Mouse (Mus musculus): ENCODE data around the gene B4galnt2. TPM values are rescaled to one million over a fixed set of nuclear protein-coding genes. Genes with fewer than 3 reads are reported as not detected.
"Not testable (repeated sequence)": the region's sequence is repeated elsewhere in the genome, so short reads cannot be mapped to it uniquely, and the experiment has no call there.

The B4galnt2 gene
- total and polyA plus RNA-seq, 3 experiments, result 0.34 to 1.9 (median 0.42) TPM

DNA sequence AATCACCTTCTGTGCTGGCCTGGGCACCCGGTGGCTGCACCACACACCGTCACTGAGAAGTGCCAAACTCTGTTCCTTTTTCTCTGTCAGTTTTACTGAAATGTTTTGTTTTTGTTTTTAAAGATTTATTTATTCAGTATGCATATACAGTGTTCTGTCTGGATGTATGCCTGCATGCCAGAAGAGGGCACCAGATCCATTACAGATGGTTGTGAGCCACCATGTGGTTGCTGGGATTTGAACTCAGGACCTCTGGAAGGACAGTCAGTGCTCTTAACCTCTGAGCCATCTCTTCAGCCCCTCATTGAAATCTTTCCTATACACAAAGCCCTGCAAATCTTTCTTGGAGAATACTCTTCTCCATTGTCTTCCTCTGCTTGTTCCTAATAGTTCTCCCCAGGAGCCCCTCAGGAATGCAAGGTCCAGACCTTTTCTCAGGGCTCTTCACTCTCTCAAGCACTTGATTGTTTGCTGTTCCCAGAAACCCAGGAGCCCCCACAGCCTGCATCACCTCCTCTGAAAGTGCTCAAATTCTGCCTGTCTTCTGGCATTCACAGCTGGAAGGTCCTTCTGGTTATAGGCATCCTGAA, 24.1 kb downstream of the B4galnt2 start:
- DNase-seq (ENCODE audit: extremely low read depth), result no peak
- no peak overlapping the region for H3K4me3 ChIP-seq (replicated peaks in 1 of 3; ENCODE audit: low read depth in 2 of 3, low read length in 2 of 3, poor library complexity in 1 of 3)
- peaks cover 20% of the 10 kb centered on the region for H3K27me3 ChIP-seq (replicated peaks)
- H3K9ac ChIP-seq (ENCODE audit: insufficient read depth, low read depth), result no peak overlapping the region
- H3K79me2 ChIP-seq (replicated peaks; ENCODE audit: control insufficient read depth, extremely low read depth, insufficient read depth, poor library complexity, severe bottlenecking), result no peaks in the 10 kb centered on the region
- no peaks in the 10 kb centered on the region for H3K4me1 ChIP-seq (ENCODE audit: control insufficient read depth in 1 of 2, insufficient read depth in 2 of 2)
- H3K36me3 ChIP-seq (replicated peaks in 1 of 2; ENCODE audit: control insufficient read depth in 1 of 2, insufficient read depth in 1 of 2, low read length in 1 of 2), result no peaks in the 10 kb centered on the region
- peaks cover 29% of the 10 kb centered on the region for H3K9me3 ChIP-seq (replicated peaks; ENCODE audit: low read length)
- H3K4me2 ChIP-seq (ENCODE audit: insufficient read depth, low read depth, poor library complexity, severe bottlenecking), result no peak overlapping the region
- dilution Hi-C loops (cut with MboI; ENCODE audit: extremely low pct_ligation_motif_present, extremely low pct_unique_long_range_greater_than_20kb, low sequenced_read_pairs), result no loop called here
- in situ Hi-C loops (cut with MboI; ENCODE audit: low pct_ligation_motif_present, low pct_unique_long_range_greater_than_20kb, low sequenced_read_pairs), result no loop called here
- no peak overlapping the region for H3K27ac ChIP-seq (ENCODE audit: insufficient read depth, low read depth)
- TF ChIP-seq RAD21 (IDR thresholded peaks at IDR 0.05; ENCODE audit: low read depth, low read length) (peak; percentile 36), CTCF (conservative IDR thresholded peaks at IDR 0.05 in 1 of 2, IDR thresholded peaks at IDR 0.05 in 1 of 2; ENCODE audit: low read depth in 2 of 2, low read length in 2 of 2) (peak in 1 of 2 experiments; percentile 45; a peak in 2 of 4 replicates), MYC (IDR thresholded peaks at IDR 0.05; ENCODE audit: low read depth, low read length) (no peak), KAT2A (IDR thresholded peaks at IDR 0.05; ENCODE audit: insufficient replicate concordance, low read length) (no peak), E2F4 (IDR thresholded peaks at IDR 0.05; ENCODE audit: insufficient replicate concordance, low read depth, low read length) (no peak), HCFC1 (IDR thresholded peaks at IDR 0.05; ENCODE audit: low read depth, low read length) (no peak), MAZ (IDR thresholded peaks at IDR 0.05; ENCODE audit: low read depth, low read length) (no peak), NRF1 (IDR thresholded peaks at IDR 0.05; ENCODE audit: low read depth, low read length) (no peak), POLR2A (IDR thresholded peaks at IDR 0.05; ENCODE audit: low read depth, low read length) (no peak), JUND (conservative IDR thresholded peaks at IDR 0.05; ENCODE audit: low read depth, low read length) (no peak), ZKSCAN1 (IDR thresholded peaks at IDR 0.05; ENCODE audit: borderline replicate concordance, low read depth, low read length) (no peak), MEF2A (IDR thresholded peaks at IDR 0.05; ENCODE audit: borderline replicate concordance, low read depth, low read length) (no peak), CHD2 (IDR thresholded peaks at IDR 0.05; ENCODE audit: low read length) (no peak), POLR2AphosphoS2 (IDR thresholded peaks at IDR 0.05; ENCODE audit: low read depth, low read length) (no peak), JUN (IDR thresholded peaks at IDR 0.05; ENCODE audit: insufficient read depth, low read depth, low read length) (no peak), PAX5 (IDR thresholded peaks at IDR 0.05; ENCODE audit: low read length) (no peak)

DNA sequence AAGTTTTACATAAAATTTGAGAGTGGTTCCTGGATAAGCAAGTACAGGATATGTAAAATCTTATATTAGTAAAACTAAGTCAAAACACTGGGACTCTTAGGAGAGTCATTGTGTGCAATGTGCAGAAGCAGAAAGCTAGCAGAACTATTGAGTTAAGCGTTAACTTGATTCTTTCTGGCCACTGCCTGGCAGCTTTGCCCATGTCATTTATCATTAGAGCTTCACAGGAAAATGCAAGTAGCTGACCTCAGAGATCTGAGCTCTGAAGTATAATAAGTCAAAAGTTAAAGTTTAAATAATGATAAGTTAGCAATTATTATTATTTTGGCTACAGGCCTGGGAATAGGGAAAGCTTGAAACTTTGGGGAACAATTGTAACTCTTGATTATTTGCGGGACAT, 34.8 kb downstream of the B4galnt2 start:
- peaks cover 55% of the 10 kb centered on the region for H3K27me3 ChIP-seq (replicated peaks)
- dilution Hi-C loops (cut with MboI; ENCODE audit: extremely low pct_ligation_motif_present, extremely low pct_unique_long_range_greater_than_20kb, low sequenced_read_pairs); H3K9ac ChIP-seq (ENCODE audit: insufficient read depth, low read depth): not testable (repeated sequence)

More for the DNA sequence above, 34.8 kb downstream of the B4galnt2 start:
- DNase-seq (ENCODE audit: extremely low read depth); H3K4me3 ChIP-seq (replicated peaks in 1 of 3; ENCODE audit: low read depth in 2 of 3, low read length in 2 of 3, poor library complexity in 1 of 3); H3K79me2 ChIP-seq (replicated peaks; ENCODE audit: control insufficient read depth, extremely low read depth, insufficient read depth, poor library complexity, severe bottlenecking); H3K36me3 ChIP-seq (replicated peaks in 1 of 2; ENCODE audit: control insufficient read depth in 1 of 2, insufficient read depth in 1 of 2, low read length in 1 of 2); H3K4me1 ChIP-seq (ENCODE audit: control insufficient read depth in 1 of 2, insufficient read depth in 2 of 2); H3K27ac ChIP-seq (ENCODE audit: insufficient read depth, low read depth); H3K4me2 ChIP-seq (ENCODE audit: insufficient read depth, low read depth, poor library complexity, severe bottlenecking); in situ Hi-C loops (cut with MboI; ENCODE audit: low pct_ligation_motif_present, low pct_unique_long_range_greater_than_20kb, low sequenced_read_pairs): not testable (repeated sequence)
- H3K9me3 ChIP-seq (replicated peaks; ENCODE audit: low read length), result peaks cover 14% of the 10 kb centered on the region

Data from CH12.LX (cell line).